Mouse (Mus musculus) E14TG2a.4 (cell line): ENCODE measurements around the gene Kdm6a.

Source experiments
- H3K27me3 ChIP-seq: 2 replicates; pipeline ENCODE4 v1.6.1; 2014; ENCODE audit warnings: low read length, control low read depth; ENCODE audit not compliant: insufficient read depth
- H3K36me3 ChIP-seq: 2 replicates; pipeline ENCODE4 v1.6.1; 2014; ENCODE audit warnings: low read length, control low read depth; ENCODE audit not compliant: insufficient read depth
- H3K4me1 ChIP-seq: replicated peaks from 2 replicates; pipeline ENCODE4 v1.6.1; 2014; ENCODE audit warnings: low read depth, low read length, control low read depth
- H3K4me3 ChIP-seq: replicated peaks from 2 replicates; pipeline ENCODE4 v1.5.1; 2014; ENCODE audit warnings: mild to moderate bottlenecking, low read length
- H3K9me3 ChIP-seq: 2 replicates; pipeline ENCODE4 v1.6.1; 2014; ENCODE audit warnings: low read length, control low read depth
- CTCF ChIP-seq: conservative IDR thresholded peaks from 2 replicates; pipeline ENCODE4 v1.5.1; 2014; ENCODE audit warnings: low read length
- NANOG ChIP-seq: IDR thresholded peaks from 2 replicates; pipeline ENCODE4 v1.6.1; 2014; ENCODE audit warnings: borderline replicate concordance, low read length, mixed read lengths
- POU5F1 ChIP-seq: IDR thresholded peaks from 2 replicates; pipeline ENCODE4 v1.6.1; 2014; ENCODE audit warnings: low read length, borderline replicate concordance

Gene Kdm6a

DNA sequence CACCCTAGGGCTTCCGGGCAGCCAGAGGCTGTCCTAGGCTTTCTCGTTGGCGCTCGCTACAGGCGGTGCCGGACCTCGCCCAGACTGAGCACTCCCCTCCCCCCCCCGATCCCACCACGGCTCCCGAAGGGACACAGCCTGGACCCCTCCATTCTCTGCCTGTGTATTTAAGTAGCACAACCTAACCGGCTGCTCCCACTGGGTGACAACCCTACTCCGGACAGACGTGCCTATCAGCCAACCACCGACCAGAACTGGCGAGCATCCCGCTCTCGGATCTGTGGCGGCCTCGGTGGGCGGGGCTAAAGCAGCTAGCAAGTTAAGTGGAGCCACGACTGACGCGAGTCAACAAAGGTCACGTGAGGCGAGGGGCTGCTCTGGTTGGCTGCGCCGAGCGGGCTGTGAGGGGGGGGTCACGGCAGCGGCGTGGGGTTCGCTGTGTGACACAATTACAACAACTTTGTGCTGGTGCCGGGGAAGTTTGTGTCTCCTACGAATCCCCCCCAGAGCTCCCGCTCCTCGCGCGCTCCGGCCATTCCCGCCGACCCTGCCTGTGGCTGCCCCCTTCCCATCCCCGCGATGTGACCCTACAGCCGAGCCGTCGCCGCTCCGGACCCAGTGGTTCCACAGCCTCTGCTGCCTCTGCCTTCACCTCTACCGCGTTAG is at the start of gene Kdm6a:
Gene Kdm6a, plus strand, starts transcription at position 384 of the 666 bp plus-strand sequence.
- H3K36me3 ChIP-seq = no peaks in the 10 kb centered on the region
- peak within 1 kb of the TSS; percentile 89 for H3K4me3 ChIP-seq
- TF ChIP-seq POU5F1 (no peak), NANOG (no peak), CTCF (no peak)
- H3K4me1 ChIP-seq = peaks cover 4% of the 10 kb centered on the region
- H3K9me3 ChIP-seq = no peaks in the 10 kb centered on the region
- no peaks in the 10 kb centered on the region for H3K27me3 ChIP-seq

DNA sequence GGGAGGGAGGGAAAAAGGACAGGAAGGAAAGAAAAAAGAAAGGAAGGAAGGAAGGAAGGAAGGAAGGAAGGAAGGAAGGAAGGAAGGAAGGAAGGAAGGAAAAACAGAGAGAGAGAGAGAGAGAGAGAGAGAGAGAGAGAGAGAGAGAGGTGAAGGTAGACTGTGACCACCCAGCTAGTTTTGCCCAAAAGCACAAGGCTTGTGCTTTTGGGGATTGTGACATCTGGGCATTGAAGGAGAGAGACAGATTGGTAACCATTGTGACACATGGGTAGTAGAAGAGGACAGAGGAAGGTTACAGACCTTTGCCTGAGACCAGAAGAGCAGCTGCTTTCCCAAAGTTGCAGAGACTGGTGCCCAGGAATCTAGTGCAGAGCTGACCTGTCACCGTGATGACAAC is 16.8 kb upstream of the Kdm6a start, which contains the start of gene Dusp21:
Gene Dusp21, plus strand, starts transcription at position 301 of the 400 bp plus-strand sequence.
- Histone ChIP-seq H3K9me3 (peaks cover 3% of the 10 kb centered on the region; the same call in 1 of the 2 replicates), H3K4me1 (no peaks in the 10 kb centered on the region), H3K36me3 (no peaks in the 10 kb centered on the region), H3K4me3 (no peak within 1 kb of the TSS), H3K27me3 (no peaks in the 10 kb centered on the region)
- TF ChIP-seq NANOG (no peak), POU5F1 (no peak), CTCF (no peak)

DNA sequence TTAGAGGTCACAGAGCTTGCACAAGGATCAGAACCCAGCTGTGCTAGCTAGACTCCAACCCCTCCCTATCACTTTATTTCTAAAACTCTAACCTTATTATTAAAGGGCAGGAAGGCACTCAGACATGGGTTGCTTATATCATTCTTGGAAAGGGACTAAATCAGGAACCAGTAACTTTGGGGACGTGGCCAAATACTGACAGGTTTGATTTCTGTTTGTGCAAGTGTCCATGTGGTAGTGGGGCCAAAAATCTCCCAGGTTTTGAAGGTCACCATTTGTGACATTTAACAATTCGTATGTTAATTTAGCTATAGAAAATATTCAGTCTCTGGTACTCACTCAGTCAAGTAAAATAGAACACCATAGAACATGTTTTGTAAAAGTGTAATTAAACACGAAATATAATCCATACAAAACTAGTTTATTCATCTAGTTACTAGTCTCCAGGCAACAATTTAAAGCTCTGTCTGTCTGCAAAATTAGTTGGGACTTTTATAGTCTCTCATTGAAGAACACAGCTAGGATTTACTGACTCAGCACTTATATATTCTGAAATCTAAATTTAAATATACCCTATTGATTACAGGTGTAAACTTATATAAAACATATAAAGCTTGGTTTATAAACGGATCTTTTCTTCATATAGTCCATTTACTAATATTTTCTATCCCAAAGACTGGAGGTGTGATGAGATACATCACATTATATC is 1.5 kb upstream of the Kdm6a start:
- Histone ChIP-seq H3K9me3 (no peaks in the 10 kb centered on the region), H3K4me3 (peak overlapping the region; percentile 89)
- TF ChIP-seq NANOG (no peak), POU5F1 (no peak), CTCF (no peak)

DNA sequence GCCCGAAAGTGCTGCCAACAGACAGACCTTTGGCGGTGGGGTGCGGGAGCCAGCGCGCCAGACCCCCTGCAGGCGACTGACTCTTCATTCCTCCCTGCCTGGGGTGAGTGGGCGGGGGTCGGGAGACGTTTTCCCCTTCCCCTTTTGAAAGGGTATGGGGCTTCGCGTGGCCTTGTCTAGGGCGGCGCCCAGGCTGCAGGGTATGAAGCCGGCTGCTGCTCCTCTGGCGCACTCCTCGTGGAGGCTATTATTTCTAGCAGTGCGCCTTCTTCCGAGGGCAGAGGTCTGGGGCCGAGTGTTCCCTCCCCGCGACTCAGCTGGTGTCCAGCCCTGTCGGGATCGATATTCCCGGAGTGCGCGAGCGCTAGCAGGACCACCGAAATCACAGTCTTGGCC is 581 bp upstream of the Kdm6a start:
- Histone ChIP-seq H3K9me3 (no peaks in the 10 kb centered on the region), H3K4me3 (peak overlapping the region; percentile 89), H3K4me1 (peaks cover 4% of the 10 kb centered on the region), H3K36me3 (no peaks in the 10 kb centered on the region), H3K27me3 (no peaks in the 10 kb centered on the region)
- no peak for TF ChIP-seq CTCF
- no peak for TF ChIP-seq POU5F1
- TF ChIP-seq NANOG = no peak

More for the DNA sequence above, 1.5 kb upstream of the Kdm6a start:
- no peaks in the 10 kb centered on the region for H3K27me3 ChIP-seq
- H3K36me3 ChIP-seq = no peaks in the 10 kb centered on the region
- peaks cover 4% of the 10 kb centered on the region for H3K4me1 ChIP-seq

DNA sequence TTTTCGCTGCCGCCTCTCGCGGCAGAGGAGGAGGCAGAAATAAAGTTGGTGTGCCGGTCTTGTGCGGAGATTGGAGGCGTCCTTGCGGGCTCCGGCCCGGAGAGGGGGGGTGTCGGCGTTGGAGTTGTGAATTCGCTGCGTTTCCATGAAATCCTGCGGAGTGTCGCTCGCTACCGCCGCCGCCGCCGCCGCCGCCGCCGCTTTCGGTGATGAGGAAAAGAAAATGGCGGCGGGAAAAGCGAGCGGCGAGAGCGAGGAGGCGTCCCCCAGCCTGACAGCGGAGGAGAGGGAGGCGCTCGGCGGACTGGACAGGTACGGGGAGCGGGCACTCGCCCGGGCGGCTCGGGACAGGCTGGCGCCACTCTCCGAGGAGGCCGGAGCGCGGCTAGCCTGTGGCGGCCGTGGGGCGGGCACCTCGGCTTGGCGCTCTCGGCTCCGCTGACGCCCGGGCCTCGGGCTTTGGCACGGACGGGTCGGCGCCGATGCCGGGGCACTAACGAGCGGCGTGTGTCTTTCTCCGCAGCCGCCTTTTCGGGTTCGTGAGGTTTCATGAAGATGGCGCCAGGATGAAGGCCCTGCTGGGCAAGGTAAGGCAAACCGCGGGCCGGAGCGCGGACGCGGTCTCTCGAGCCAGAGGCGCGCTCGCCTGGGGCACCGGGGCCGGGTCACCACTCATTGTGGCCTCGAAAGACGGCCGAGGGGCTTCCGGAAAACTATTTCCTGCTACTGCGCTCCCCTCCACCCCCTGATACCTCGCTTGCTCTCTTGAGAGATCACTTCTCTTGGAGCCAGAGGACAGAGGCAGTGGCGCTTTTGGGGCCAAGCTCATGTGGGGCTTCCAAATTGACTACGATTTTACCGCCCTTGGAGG is 721 bp downstream of the Kdm6a start:
- no peak for TF ChIP-seq NANOG
- no peaks in the 10 kb centered on the region for H3K9me3 ChIP-seq
- H3K36me3 ChIP-seq = no peaks in the 10 kb centered on the region
- no peaks in the 10 kb centered on the region for H3K27me3 ChIP-seq
- peaks cover 4% of the 10 kb centered on the region for H3K4me1 ChIP-seq
- peak overlapping the region; percentile 89 for H3K4me3 ChIP-seq

DNA sequence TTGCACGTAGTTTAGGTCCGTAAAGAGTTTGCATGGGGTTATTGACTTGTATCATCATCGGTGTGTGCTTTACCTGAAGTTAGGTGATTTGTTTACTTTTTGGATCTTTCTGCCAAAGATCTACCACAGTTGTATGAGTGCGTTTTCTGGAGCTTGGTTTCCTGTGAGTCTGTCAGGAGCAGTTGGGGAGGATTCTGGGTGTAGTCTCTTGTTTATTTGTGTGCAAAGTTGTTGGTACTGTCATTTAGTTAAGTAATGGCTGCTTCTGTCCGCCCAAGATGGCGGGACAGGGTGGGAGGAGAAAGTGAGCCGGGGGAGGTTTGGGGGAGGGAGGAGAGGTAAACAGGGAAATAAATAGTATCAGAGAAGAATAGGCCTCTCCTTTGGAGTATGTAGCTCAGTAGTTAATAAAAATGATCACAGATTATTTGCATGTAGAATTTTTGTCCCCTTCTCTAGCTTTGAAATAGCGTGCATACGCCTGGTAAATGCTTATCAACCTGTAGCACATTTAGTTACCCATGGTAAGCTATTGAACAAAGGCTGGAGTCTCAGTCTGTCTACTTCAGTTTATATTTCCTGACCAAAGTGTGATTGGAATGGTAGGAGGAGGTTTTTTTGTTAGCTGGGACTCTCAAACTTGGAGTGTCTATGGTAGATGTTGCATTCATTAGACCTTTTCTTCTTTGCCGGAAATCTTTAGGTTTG is 1.7 kb downstream of the Kdm6a start:
- Histone ChIP-seq H3K4me1 (peaks cover 4% of the 10 kb centered on the region), H3K36me3 (no peaks in the 10 kb centered on the region), H3K9me3 (no peaks in the 10 kb centered on the region), H3K27me3 (no peaks in the 10 kb centered on the region), H3K4me3 (peak overlapping the region; percentile 89)
- TF ChIP-seq POU5F1 (no peak), NANOG (no peak), CTCF (no peak)

DNA sequence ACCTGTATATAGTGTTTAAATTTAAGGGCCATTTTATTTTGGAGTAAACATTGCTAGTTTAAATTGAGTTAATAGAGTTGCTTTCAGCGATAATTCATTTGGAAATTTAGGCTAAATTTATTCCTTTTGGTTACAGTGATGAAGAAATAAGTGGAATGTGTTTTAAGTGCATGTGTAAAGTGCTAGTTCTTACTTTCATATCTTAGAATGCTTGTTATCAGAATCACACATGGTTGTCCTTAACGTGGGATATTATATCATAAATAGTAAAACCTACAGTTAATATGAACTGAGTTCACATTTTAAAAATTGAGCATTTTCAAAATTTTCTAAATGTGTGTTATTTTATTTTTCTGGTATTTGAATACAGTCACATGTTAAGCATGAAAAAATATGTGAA is 2.7 kb downstream of the Kdm6a start:
- TF ChIP-seq POU5F1 (no peak), NANOG (no peak), CTCF (no peak)
- H3K27me3 ChIP-seq = no peaks in the 10 kb centered on the region
- peak overlapping the region; percentile 89 for H3K4me3 ChIP-seq
- H3K4me1 ChIP-seq = peaks cover 4% of the 10 kb centered on the region
- no peaks in the 10 kb centered on the region for H3K9me3 ChIP-seq
- H3K36me3 ChIP-seq = no peaks in the 10 kb centered on the region

DNA sequence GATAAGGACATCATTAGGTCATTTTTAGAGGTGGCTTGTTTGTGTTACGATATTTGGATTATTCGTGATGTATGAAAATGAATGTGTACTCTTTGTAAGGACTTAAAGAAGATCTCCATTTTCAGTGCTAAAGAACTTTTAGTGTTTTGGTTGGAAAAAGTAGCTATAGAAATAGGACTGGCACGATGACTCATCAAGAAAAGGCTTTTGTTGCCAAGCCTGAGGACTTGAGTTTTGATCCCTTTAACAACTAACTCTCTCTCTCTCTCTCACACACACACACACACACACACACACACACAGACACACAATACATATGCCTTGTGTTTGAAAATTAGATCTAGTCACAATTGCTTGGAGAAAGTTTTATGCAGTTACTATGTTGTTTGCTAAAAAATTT is 4.6 kb downstream of the Kdm6a start:
- TF ChIP-seq NANOG = no peak
- no peak for TF ChIP-seq CTCF
- TF ChIP-seq POU5F1 = no peak
- peaks cover 3% of the 10 kb centered on the region for H3K4me1 ChIP-seq
- no peaks in the 10 kb centered on the region for H3K27me3 ChIP-seq
- H3K36me3 ChIP-seq = no peaks in the 10 kb centered on the region
- no peaks in the 10 kb centered on the region for H3K9me3 ChIP-seq
- no peak overlapping the region for H3K4me3 ChIP-seq
